Mouse (Mus musculus) ovary, adult 2 months (tissue): Measurements from ENCODE around the gene Fbrsl1. TPM values are rescaled to one million over a fixed set of nuclear protein-coding genes. Genes with fewer than 3 reads are reported as not detected.

ENCODE experiments used
- polyA plus RNA-seq: library from polyadenylated mRNA; depleted of rRNA; stranded (reverse); fragments of >200 nt; gene quantifications from 2 replicates; pipeline ENCODE4 v1.2.3, GENCODE M21; 2012; rRNA removed

The Fbrsl1 gene
- polyA plus RNA-seq: 207 and 215 TPM in 2 replicates

DNA sequence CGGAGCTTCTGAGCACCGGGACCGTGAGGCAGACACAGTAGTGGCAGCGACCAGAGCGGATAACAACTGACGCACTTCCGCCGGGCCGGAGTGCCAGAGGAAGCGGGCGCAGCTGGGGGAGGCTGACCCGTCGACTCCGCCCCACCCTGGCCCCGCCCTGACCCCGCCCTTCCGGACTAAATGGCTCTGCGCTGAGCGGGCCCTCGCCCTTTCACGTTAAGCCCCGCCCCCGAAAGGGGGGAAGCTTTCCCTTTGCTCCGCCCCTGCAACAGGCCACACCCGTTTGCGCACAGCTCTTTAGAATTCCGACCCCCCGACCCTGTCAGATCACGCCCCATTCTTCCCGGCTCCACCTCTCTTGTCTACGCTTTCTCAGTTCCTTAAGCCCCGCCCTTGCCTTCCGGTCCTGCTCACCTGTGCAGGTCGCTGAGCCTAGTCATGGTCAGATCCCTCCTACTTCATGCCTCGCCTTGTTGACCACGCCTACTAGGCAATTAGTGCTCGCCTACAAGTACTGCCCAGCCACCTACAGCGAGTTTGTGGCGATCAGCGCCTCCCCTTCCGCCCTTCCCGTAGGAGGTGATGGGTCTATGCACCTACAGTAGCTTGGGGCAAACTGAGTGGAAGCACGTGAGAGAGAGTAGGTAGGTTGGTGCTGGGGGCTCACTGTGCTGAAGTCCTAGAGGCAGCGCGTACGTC, at the start of gene Fbrsl1:
TSS of gene Fbrsl1 (minus strand) at position 68 of the 699 bp plus-strand sequence.

DNA sequence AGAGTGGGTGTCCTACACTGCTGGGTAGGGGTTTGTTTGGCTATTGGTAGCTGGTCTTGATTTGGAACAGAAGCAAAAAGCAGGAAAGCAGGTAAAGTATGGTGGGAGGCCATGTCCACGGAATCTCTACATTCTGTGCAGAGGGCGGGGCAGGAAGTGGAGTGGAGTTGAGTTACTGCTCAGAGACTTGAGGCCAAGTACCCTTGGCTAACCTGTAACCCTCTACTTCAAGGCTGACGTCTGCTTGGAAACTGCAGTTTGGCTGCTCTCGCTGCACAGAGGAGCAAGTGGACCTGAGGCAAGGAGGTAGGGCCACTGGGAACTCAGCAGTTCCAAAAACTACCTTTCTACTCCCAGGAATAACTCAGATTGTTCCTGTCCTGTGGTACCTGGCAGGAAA, 103.8 kb downstream of the Fbrsl1 start, which contains the start of gene Lrcol1:
TSS of gene Lrcol1 (plus strand) at position 207 of the 400 bp plus-strand sequence.

DNA sequence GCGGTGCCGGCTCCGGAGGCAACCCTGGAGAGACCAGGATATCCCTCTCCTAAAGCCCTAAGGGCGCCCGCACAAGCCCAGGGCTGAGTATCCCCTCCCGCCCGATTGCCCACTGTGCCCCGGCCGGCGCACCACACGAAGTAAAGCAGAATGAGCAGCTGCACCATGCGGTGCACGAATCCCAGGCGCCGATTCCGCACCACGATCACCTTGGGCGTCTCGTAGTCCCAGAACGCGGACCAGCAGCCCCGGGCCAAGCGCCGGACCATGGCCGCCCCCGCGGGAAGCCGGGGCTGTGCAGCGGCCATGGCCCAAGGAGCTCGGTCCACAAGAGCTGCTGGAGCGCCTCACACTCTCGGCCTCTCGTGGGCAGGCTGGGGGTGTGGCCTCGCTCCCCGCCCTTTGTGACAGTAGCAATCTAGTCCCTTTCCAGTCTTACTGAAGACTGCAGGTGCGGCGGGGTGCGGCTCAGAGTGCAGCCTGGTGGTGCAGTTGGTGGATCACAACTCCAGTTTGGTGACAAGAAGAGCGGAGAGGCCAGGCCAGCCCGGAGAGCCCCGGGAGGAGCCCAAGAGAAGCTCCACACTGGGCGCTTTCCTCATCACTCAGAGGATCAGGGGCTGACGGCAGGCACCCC, 105.5 kb downstream of the Fbrsl1 start, which contains the start of gene P2rx2:
TSS of gene P2rx2 (minus strand) at position 565 of the 637 bp plus-strand sequence.

Other genes with a start within 250 kb of the Fbrsl1 start
- 16.3 and 19.1 TPM in 2 replicates for gene Ankle2, start 217.5 kb downstream of the Fbrsl1 start, polyA plus RNA-seq
- 28.2 and 33.0 TPM in 2 replicates for gene Pgam5, start 178.6 kb downstream of the Fbrsl1 start, polyA plus RNA-seq
- 4.5 and 5.5 TPM in 2 replicates for gene Pxmp2, start 162.3 kb downstream of the Fbrsl1 start, polyA plus RNA-seq
- gene Pole, start 162.2 kb downstream of the Fbrsl1 start, polyA plus RNA-seq: 7.7 and 12.0 TPM in 2 replicates
- gene P2rx2, start 105.3 kb downstream of the Fbrsl1 start, polyA plus RNA-seq: 1.3 and 1.6 TPM in 2 replicates
- gene Lrcol1, start 103.8 kb downstream of the Fbrsl1 start, polyA plus RNA-seq: not detected in 2 replicates
- 0.33 and 0.50 TPM in 2 replicates for gene Galnt9, start 95.9 kb upstream of the Fbrsl1 start, polyA plus RNA-seq
- 129 and 137 TPM in 2 replicates for gene Noc4l, start 204.9 kb upstream of the Fbrsl1 start, polyA plus RNA-seq
- gene Ddx51, start 204.9 kb upstream of the Fbrsl1 start, polyA plus RNA-seq: 30.5 and 35.3 TPM in 2 replicates